Mouse (Mus musculus): ENCODE measurements at regions not wholly inside any gene's neighbourhood (a gene's known extent, or its start where the extent isn't known, plus 50 kb on each side); places are given as distances from the start of the nearest gene placed in this dataset.

GRCm38 (mm10) chr4:12792764-12793422 lies 621.1 kb upstream of the Fam92a start:
- Histone ChIP-seq H3K4me3 (ENCODE audit: control insufficient read depth, insufficient read depth, low read length) (no peak overlapping the region), H3K27me3 (ENCODE audit: control insufficient read depth, insufficient read depth, low read length) (no peaks in the 10 kb centered on the region), H3K4me1 (replicated peaks; ENCODE audit: control insufficient read depth, insufficient read depth, low read length) (no peaks in the 10 kb centered on the region), H3K27ac (ENCODE audit: control insufficient read depth, insufficient read depth, low read length) (no peak overlapping the region), H3K36me3 (ENCODE audit: control insufficient read depth, insufficient read depth, low read length) (no peaks in the 10 kb centered on the region)
- no peak for DNase-seq
- no peak for TF ChIP-seq POLR2A (IDR thresholded peaks at IDR 0.05; ENCODE audit: control insufficient read depth, extremely low read depth, insufficient read depth, low read length, poor library complexity)
- no peak for TF ChIP-seq CTCF (IDR thresholded peaks at IDR 0.05; ENCODE audit: borderline replicate concordance, control insufficient read depth, extremely low read depth, insufficient read depth, low read length, poor library complexity)
- WGBS = 77% methylated on average over 11 of the region's 11 CpGs

- 93% methylated on average over 9 of the region's 9 CpGs for WGBS
- no peak for TF ChIP-seq POLR2A (IDR thresholded peaks at IDR 0.05; ENCODE audit: control insufficient read depth, extremely low read depth, insufficient read depth, low read length, poor library complexity)
- no peak for TF ChIP-seq CTCF (IDR thresholded peaks at IDR 0.05; ENCODE audit: borderline replicate concordance, control insufficient read depth, extremely low read depth, insufficient read depth, low read length, poor library complexity)
- no peak for DNase-seq
- Histone ChIP-seq H3K27me3 (ENCODE audit: control insufficient read depth, insufficient read depth, low read length) (no peaks in the 10 kb centered on the region), H3K27ac (ENCODE audit: control insufficient read depth, insufficient read depth, low read length) (no peak overlapping the region), H3K4me1 (replicated peaks; ENCODE audit: control insufficient read depth, insufficient read depth, low read length) (no peaks in the 10 kb centered on the region), H3K36me3 (ENCODE audit: control insufficient read depth, insufficient read depth, low read length) (no peaks in the 10 kb centered on the region), H3K4me3 (ENCODE audit: control insufficient read depth, insufficient read depth, low read length) (no peak overlapping the region)
Observed at GRCm38 (mm10) chr4:12791786-12792674, 620.2 kb upstream of the Fam92a start.

- DNase-seq = no peak
- no peak overlapping the region for H3K27ac ChIP-seq (ENCODE audit: control insufficient read depth, insufficient read depth, low read length)
- H3K4me3 ChIP-seq (ENCODE audit: control insufficient read depth, insufficient read depth, low read length) = no peak overlapping the region
- H3K4me1 ChIP-seq (replicated peaks; ENCODE audit: control insufficient read depth, insufficient read depth, low read length) = no peaks in the 10 kb centered on the region
- TF ChIP-seq CTCF (IDR thresholded peaks at IDR 0.05; ENCODE audit: borderline replicate concordance, control insufficient read depth, extremely low read depth, insufficient read depth, low read length, poor library complexity) (no peak), POLR2A (IDR thresholded peaks at IDR 0.05; ENCODE audit: control insufficient read depth, extremely low read depth, insufficient read depth, low read length, poor library complexity) (no peak)
- no peaks in the 10 kb centered on the region for H3K27me3 ChIP-seq (ENCODE audit: control insufficient read depth, insufficient read depth, low read length)
- WGBS = 31% methylated on average over 4 of the region's 4 CpGs
- H3K36me3 ChIP-seq (ENCODE audit: control insufficient read depth, insufficient read depth, low read length) = no peaks in the 10 kb centered on the region
Observed at GRCm38 (mm10) chr4:12785840-12786239, 614.0 kb upstream of the Fam92a start.

GRCm38 (mm10) chr4:12784479-12784878 lies 612.7 kb upstream of the Fam92a start:
- 95% methylated on average over 3 of the region's 3 CpGs for WGBS
- DNase-seq = no peak
- no peak overlapping the region for H3K27ac ChIP-seq (ENCODE audit: control insufficient read depth, insufficient read depth, low read length)
- H3K4me1 ChIP-seq (replicated peaks; ENCODE audit: control insufficient read depth, insufficient read depth, low read length) = no peaks in the 10 kb centered on the region
- no peak overlapping the region for H3K4me3 ChIP-seq (ENCODE audit: control insufficient read depth, insufficient read depth, low read length)
- H3K36me3 ChIP-seq (ENCODE audit: control insufficient read depth, insufficient read depth, low read length) = no peaks in the 10 kb centered on the region
- no peak for TF ChIP-seq POLR2A (IDR thresholded peaks at IDR 0.05; ENCODE audit: control insufficient read depth, extremely low read depth, insufficient read depth, low read length, poor library complexity)
- no peak for TF ChIP-seq CTCF (IDR thresholded peaks at IDR 0.05; ENCODE audit: borderline replicate concordance, control insufficient read depth, extremely low read depth, insufficient read depth, low read length, poor library complexity)
- no peaks in the 10 kb centered on the region for H3K27me3 ChIP-seq (ENCODE audit: control insufficient read depth, insufficient read depth, low read length)

GRCm38 (mm10) chr4:12784068-12784467 lies 612.3 kb upstream of the Fam92a start:
- no peak for TF ChIP-seq POLR2A (IDR thresholded peaks at IDR 0.05; ENCODE audit: control insufficient read depth, extremely low read depth, insufficient read depth, low read length, poor library complexity)
- no peak for TF ChIP-seq CTCF (IDR thresholded peaks at IDR 0.05; ENCODE audit: borderline replicate concordance, control insufficient read depth, extremely low read depth, insufficient read depth, low read length, poor library complexity)
- H3K4me3 ChIP-seq (ENCODE audit: control insufficient read depth, insufficient read depth, low read length) = no peak overlapping the region
- no peak for DNase-seq
- H3K27me3 ChIP-seq (ENCODE audit: control insufficient read depth, insufficient read depth, low read length) = no peaks in the 10 kb centered on the region
- no peaks in the 10 kb centered on the region for H3K4me1 ChIP-seq (replicated peaks; ENCODE audit: control insufficient read depth, insufficient read depth, low read length)
- 96% methylated on average over 11 of the region's 11 CpGs for WGBS
- no peaks in the 10 kb centered on the region for H3K36me3 ChIP-seq (ENCODE audit: control insufficient read depth, insufficient read depth, low read length)
- no peak overlapping the region for H3K27ac ChIP-seq (ENCODE audit: control insufficient read depth, insufficient read depth, low read length)

GRCm38 (mm10) chr4:12781969-12782904 lies 610.4 kb upstream of the Fam92a start:
- H3K36me3 ChIP-seq (ENCODE audit: control insufficient read depth, insufficient read depth, low read length) = no peaks in the 10 kb centered on the region
- no peak overlapping the region for H3K27ac ChIP-seq (ENCODE audit: control insufficient read depth, insufficient read depth, low read length)
- no peaks in the 10 kb centered on the region for H3K27me3 ChIP-seq (ENCODE audit: control insufficient read depth, insufficient read depth, low read length)
- no peak for DNase-seq
- TF ChIP-seq POLR2A (IDR thresholded peaks at IDR 0.05; ENCODE audit: control insufficient read depth, extremely low read depth, insufficient read depth, low read length, poor library complexity) (no peak), CTCF (IDR thresholded peaks at IDR 0.05; ENCODE audit: borderline replicate concordance, control insufficient read depth, extremely low read depth, insufficient read depth, low read length, poor library complexity) (no peak)
- no peak overlapping the region for H3K4me3 ChIP-seq (ENCODE audit: control insufficient read depth, insufficient read depth, low read length)
- H3K4me1 ChIP-seq (replicated peaks; ENCODE audit: control insufficient read depth, insufficient read depth, low read length) = no peaks in the 10 kb centered on the region
- 65% methylated on average over 10 of the region's 10 CpGs for WGBS
